Mouse (Mus musculus) myocyte (in vitro differentiated cells): ENCODE measurements around the gene Pnmal2. TPM values are rescaled to one million over a fixed set of nuclear protein-coding genes. Genes with fewer than 3 reads are reported as not detected.

ENCODE experiments used
- H3K27me3 ChIP-seq: one replicate; pipeline ENCODE4 v1.6.1; 2011; ENCODE audit not compliant: control insufficient read depth, insufficient read depth, insufficient read length
- H3K36me3 ChIP-seq: one replicate; pipeline ENCODE4 v1.6.1; 2011; ENCODE audit not compliant: control insufficient read depth, insufficient read depth
- H3K4me2 ChIP-seq: one replicate; pipeline ENCODE4 v1.6.1; 2011; ENCODE audit warnings: low read depth, control low read depth
- H3K4me3 ChIP-seq: one replicate; pipeline ENCODE4 v1.5.1; 2011; ENCODE audit warnings: mild to moderate bottlenecking, control low read depth, moderate library complexity
- H3K79me2 ChIP-seq: one replicate; pipeline ENCODE4 v1.6.1; 2011; ENCODE audit not compliant: control insufficient read depth, insufficient read depth
- H3ac ChIP-seq: one replicate; pipeline ENCODE4 v1.6.1; 2011; ENCODE audit not compliant: control insufficient read depth, insufficient read length
- CEBPB ChIP-seq: IDR thresholded peaks from 2 replicates; pipeline ENCODE4 v1.6.1; 2011; ENCODE audit warnings: mild to moderate bottlenecking, moderate library complexity; ENCODE audit not compliant: poor library complexity, insufficient read depth, severe bottlenecking
- E2F4 ChIP-seq: IDR thresholded peaks from one replicate; pipeline ENCODE4 v1.6.1; 2011; ENCODE audit warnings: mild to moderate bottlenecking, control low read depth, moderate library complexity; ENCODE audit not compliant: insufficient read depth
- MAX ChIP-seq: IDR thresholded peaks from one replicate; pipeline ENCODE4 v1.6.1; 2011; ENCODE audit warnings: low read depth, mild to moderate bottlenecking, control low read depth
- MYOD1 ChIP-seq, 3 experiments: IDR thresholded peaks; one replicate each; pipeline ENCODE4 v1.6.1; 2011; ENCODE audit warnings: control low read depth in 2 of 3, low read depth in 2 of 3, mild to moderate bottlenecking in 2 of 3, moderate library complexity in 1 of 3; ENCODE audit not compliant: insufficient read length in 2 of 3, control insufficient read depth in 1 of 3
- MYOG ChIP-seq, 3 experiments: IDR thresholded peaks; one replicate each; pipeline ENCODE4 v1.6.1; 2011; ENCODE audit warnings: control low read depth in 2 of 3, low read depth in 2 of 3, mild to moderate bottlenecking in 2 of 3; ENCODE audit not compliant: insufficient read length in 2 of 3, control insufficient read depth in 1 of 3, insufficient read depth in 1 of 3
- POLR2A ChIP-seq: IDR thresholded peaks from one replicate; pipeline ENCODE4 v1.6.1; 2011; ENCODE audit warnings: low read depth, mild to moderate bottlenecking, control low read depth, moderate library complexity; ENCODE audit not compliant: insufficient read length
- POLR2AphosphoS2 ChIP-seq: IDR thresholded peaks from one replicate; pipeline ENCODE4 v1.6.1; 2011; ENCODE audit warnings: low read depth, control low read depth; ENCODE audit not compliant: insufficient read length
- REST ChIP-seq: IDR thresholded peaks from one replicate; pipeline ENCODE4 v1.6.1; 2011; ENCODE audit warnings: mild to moderate bottlenecking, control low read depth, moderate library complexity; ENCODE audit not compliant: insufficient read depth, insufficient read length
- SRF ChIP-seq: IDR thresholded peaks from one replicate; pipeline ENCODE4 v1.6.1; 2011; ENCODE audit warnings: low read depth; ENCODE audit not compliant: control insufficient read depth, insufficient read length
- TCF12 ChIP-seq: IDR thresholded peaks from one replicate; pipeline ENCODE4 v1.6.1; 2011; ENCODE audit warnings: mild to moderate bottlenecking, control low read depth; ENCODE audit not compliant: poor library complexity, insufficient read depth, severe bottlenecking
- TCF3 ChIP-seq: IDR thresholded peaks from one replicate; pipeline ENCODE4 v1.6.1; 2011; ENCODE audit warnings: low read depth, control low read depth; ENCODE audit not compliant: insufficient read length
- USF1 ChIP-seq: IDR thresholded peaks from one replicate; pipeline ENCODE4 v1.6.1; 2011; ENCODE audit warnings: low read depth, mild to moderate bottlenecking, control low read depth, moderate library complexity
- polyA plus RNA-seq: library from polyadenylated mRNA; unstranded; fragments of >200 nt; fragmentation: generic; extraction: Trizol; gene quantifications from one replicate; pipeline ENCODE4 v1.2.1, GENCODE M21; 2012; ENCODE audit warnings: missing spikeins

Pnmal2 gene
- polyA plus RNA-seq, 1 experiment: 44.4 TPM

DNA sequence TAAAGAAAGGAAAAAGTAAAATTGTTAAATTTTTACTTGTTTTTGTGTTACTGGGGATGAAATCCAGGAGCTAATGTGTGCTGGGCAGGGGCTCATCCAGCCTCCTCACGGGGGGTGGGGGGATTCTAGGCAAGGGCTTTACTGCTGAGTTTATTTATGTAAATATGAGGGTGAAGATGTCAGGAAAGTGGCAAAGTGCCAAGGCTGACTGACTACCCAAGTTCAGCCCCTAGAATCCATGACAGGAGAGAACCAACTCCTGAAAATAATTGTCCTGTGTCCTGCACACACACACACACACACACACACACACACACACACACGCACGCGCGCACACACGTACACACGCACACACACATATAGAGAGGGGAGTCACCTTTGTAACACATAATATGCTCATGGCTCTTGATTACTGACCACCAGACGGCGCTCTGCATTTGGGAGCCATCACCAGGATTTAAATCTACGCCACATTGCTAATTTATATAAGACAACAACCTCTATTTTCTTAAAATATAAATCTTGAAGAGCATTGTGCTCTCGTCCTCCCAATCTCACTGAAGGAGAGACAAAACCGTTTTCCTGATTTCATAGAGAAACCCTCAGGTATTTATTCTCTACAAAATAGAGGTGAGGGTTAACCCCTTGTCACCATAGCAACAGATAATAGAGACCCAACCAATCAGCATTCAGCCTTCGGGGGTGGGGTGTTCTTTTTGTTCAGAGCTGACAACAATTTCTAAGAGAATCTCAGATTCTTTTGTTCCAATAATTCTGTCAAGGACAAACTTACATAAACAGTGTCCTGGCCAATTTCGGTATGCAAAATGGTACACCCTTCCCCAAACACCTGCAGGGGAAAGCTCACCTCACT is 11.5 kb upstream of the Pnmal2 start:
- Histone ChIP-seq H3K4me2 (no peak overlapping the region), H3ac (no peak overlapping the region), H3K36me3 (no peaks in the 10 kb centered on the region), H3K27me3 (no peaks in the 10 kb centered on the region), H3K4me3 (no peak overlapping the region), H3K79me2 (no peaks in the 10 kb centered on the region)
- TF ChIP-seq MYOD1 (IDR thresholded peaks at IDR 0.05; ENCODE audit: control insufficient read depth in 1 of 3, insufficient read length in 2 of 3, low read depth in 2 of 3): no peak
- no peak for TF ChIP-seq USF1
- TF ChIP-seq TCF12: no peak
- TF ChIP-seq REST: no peak
- no peak for TF ChIP-seq POLR2AphosphoS2
- TF ChIP-seq TCF3: no peak
- TF ChIP-seq MAX: no peak

DNA sequence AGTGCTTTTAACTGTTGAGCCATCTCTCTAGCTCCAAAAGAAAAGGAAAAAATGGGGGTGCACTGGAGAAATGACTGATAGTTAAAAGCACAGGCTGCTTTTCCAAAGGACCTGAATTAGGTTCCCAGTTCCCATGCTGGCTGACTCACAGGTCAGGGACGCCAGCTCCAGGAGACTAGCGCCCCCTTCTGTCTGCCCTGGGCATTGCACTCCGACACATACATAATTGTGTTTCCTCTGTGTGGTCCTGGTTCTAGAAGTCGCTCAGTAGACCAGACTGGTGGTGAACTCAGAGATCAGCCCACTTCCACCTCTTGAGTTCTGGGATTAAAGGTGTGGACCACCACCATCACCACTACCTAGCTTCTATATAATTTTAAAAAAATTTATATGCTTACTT is 7.2 kb upstream of the Pnmal2 start:
- no peak overlapping the region for H3K4me2 ChIP-seq
- no peaks in the 10 kb centered on the region for H3K79me2 ChIP-seq
- H3K4me3 ChIP-seq: no peak overlapping the region

DNA sequence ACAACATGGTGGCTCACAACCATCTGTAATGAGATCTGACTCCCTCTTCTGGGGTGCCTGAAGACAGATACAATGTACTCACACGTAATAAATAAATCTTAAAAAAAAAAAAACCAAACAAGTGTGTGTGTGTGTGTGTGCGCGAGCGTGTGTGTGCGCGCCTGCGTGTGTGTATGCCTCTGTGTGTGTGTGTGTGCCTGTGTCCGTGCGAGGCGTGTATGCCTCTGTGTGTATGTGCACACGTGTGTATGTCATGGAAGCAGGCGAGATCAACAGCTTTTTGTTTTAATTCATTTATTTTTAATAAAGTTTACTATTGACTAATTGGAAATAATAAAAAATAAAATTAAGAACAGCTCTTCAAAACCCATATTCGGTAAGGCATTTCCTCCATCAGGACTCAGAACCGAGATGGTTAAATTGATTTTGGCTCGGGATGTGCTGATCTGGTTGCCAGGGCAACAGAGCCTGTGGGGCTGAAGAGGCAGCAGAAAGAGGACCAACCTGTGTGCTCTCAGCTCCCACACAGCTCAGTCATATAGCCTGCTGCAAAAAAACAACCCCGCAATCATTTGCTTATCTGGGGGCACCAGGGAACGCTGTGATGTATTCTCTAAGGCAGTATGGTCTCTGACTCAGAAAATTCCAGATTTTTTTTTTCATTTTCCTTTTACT is 6.2 kb upstream of the Pnmal2 start:
- no peak overlapping the region for H3K4me3 ChIP-seq
- no peaks in the 10 kb centered on the region for H3K27me3 ChIP-seq
- no peaks in the 10 kb centered on the region for H3K79me2 ChIP-seq
- no peak overlapping the region for H3K4me2 ChIP-seq
- TF ChIP-seq MYOD1 (IDR thresholded peaks at IDR 0.05; ENCODE audit: control insufficient read depth in 1 of 3, insufficient read length in 2 of 3, low read depth in 2 of 3) (no peak), MYOG (IDR thresholded peaks at IDR 0.05; ENCODE audit: control insufficient read depth in 1 of 3, insufficient read depth in 1 of 3, insufficient read length in 2 of 3, low read depth in 2 of 3) (no peak), TCF3 (no peak), E2F4 (no peak), SRF (no peak), TCF12 (no peak), REST (no peak), CEBPB (no peak), USF1 (no peak), POLR2A (no peak), POLR2AphosphoS2 (no peak), MAX (no peak)
- H3K36me3 ChIP-seq: no peaks in the 10 kb centered on the region
- no peak overlapping the region for H3ac ChIP-seq

More for the DNA sequence above, 7.2 kb upstream of the Pnmal2 start:
- Histone ChIP-seq H3K36me3 (no peaks in the 10 kb centered on the region), H3ac (no peak overlapping the region), H3K27me3 (no peaks in the 10 kb centered on the region)
- TF ChIP-seq MYOG (IDR thresholded peaks at IDR 0.05; ENCODE audit: control insufficient read depth in 1 of 3, insufficient read depth in 1 of 3, insufficient read length in 2 of 3, low read depth in 2 of 3) (no peak), E2F4 (no peak), POLR2AphosphoS2 (no peak), TCF12 (no peak), SRF (no peak), USF1 (no peak), POLR2A (no peak), MAX (no peak), CEBPB (no peak), REST (no peak), TCF3 (no peak), MYOD1 (IDR thresholded peaks at IDR 0.05; ENCODE audit: control insufficient read depth in 1 of 3, insufficient read length in 2 of 3, low read depth in 2 of 3) (no peak)

DNA sequence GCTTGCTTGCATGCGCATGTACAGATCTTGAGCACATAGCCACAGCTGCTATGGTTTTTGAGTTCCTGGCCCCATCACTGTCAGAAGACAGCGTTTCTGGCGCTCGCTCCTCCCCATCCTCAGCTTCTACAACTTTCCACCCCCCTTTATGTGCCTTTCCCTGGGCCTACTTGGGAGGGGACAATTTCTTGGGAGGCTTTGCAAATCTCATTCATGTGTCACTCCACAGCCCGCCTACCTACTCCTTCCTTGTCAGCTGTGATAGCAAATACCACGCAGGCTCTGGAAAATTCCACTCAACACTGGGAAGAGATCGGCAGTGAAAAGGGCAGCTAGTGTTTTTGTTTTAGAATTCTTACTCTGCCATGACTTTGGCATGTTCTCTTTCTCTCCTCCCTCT is 4.2 kb upstream of the Pnmal2 start:
- peak overlapping the region; percentile 59 for H3K4me2 ChIP-seq

More for the DNA sequence above, 4.2 kb upstream of the Pnmal2 start:
- TF ChIP-seq MYOG (IDR thresholded peaks at IDR 0.05; ENCODE audit: control insufficient read depth in 1 of 3, insufficient read depth in 1 of 3, insufficient read length in 2 of 3, low read depth in 2 of 3) (no peak), POLR2A (no peak), TCF12 (no peak), REST (no peak), MAX (no peak), TCF3 (no peak), CEBPB (no peak), MYOD1 (IDR thresholded peaks at IDR 0.05; ENCODE audit: control insufficient read depth in 1 of 3, insufficient read length in 2 of 3, low read depth in 2 of 3) (no peak), USF1 (no peak), SRF (no peak), POLR2AphosphoS2 (no peak)
- H3K36me3 ChIP-seq: no peaks in the 10 kb centered on the region
- no peak overlapping the region for H3ac ChIP-seq
- H3K27me3 ChIP-seq: no peaks in the 10 kb centered on the region
- no peaks in the 10 kb centered on the region for H3K79me2 ChIP-seq
- no peak overlapping the region for H3K4me3 ChIP-seq
